Mouse (Mus musculus): ENCODE data around the gene Lamb1.

The Lamb1 gene

GRCm38 (mm10) chr12:31317670-31318408 is 52.8 kb downstream of the Lamb1 start:
- no peak for DNase-seq (ENCODE audit: low read depth)

- no peak for DNase-seq (ENCODE audit: low read depth)
These were observed 53.5 kb downstream of the Lamb1 start for GRCm38 (mm10) chr12:31318409-31318963.

GRCm38 (mm10) chr12:31320817-31321216 is 55.8 kb downstream of the Lamb1 start:
- DNase-seq (ENCODE audit: low read depth) = no peak

GRCm38 (mm10) chr12:31321532-31321931 is 56.5 kb downstream of the Lamb1 start:
- DNase-seq (ENCODE audit: low read depth) = peak; percentile 38

GRCm38 (mm10) chr12:31323136-31323695 is 58.2 kb downstream of the Lamb1 start:
- no peak for DNase-seq (ENCODE audit: low read depth)

- no peak for DNase-seq (ENCODE audit: low read depth)
These were observed 62.1 kb downstream of the Lamb1 start for GRCm38 (mm10) chr12:31327139-31327538.

- no peak for DNase-seq (ENCODE audit: low read depth)
These were observed 68.2 kb downstream of the Lamb1 start for GRCm38 (mm10) chr12:31333261-31333660.

GRCm38 (mm10) chr12:31350191-31350943 is 85.3 kb downstream of the Lamb1 start:
- DNase-seq (ENCODE audit: low read depth) = peak; percentile 76

GRCm38 (mm10) chr12:31350944-31351928 is 86.2 kb downstream of the Lamb1 start, which contains the start of gene Dld:
TSS of gene Dld (minus strand) at chr12:31351453.
- peak; percentile 97 for DNase-seq (ENCODE audit: low read depth)

- no peak for DNase-seq (ENCODE audit: low read depth)
These were observed 101.4 kb downstream of the Lamb1 start for GRCm38 (mm10) chr12:31366428-31366827.

GRCm38 (mm10) chr12:31367721-31368120 is 102.7 kb downstream of the Lamb1 start:
- DNase-seq (ENCODE audit: low read depth) = no peak

- no peak for DNase-seq (ENCODE audit: low read depth)
These were observed 104.1 kb downstream of the Lamb1 start for GRCm38 (mm10) chr12:31369118-31369517.

- DNase-seq (ENCODE audit: low read depth) = peak; percentile 40
These were observed 104.6 kb downstream of the Lamb1 start for GRCm38 (mm10) chr12:31369656-31370055.

- peak; percentile 92 for DNase-seq (ENCODE audit: low read depth)
These were observed 109.7 kb downstream of the Lamb1 start for GRCm38 (mm10) chr12:31374603-31375282.

- peak; percentile 85 for DNase-seq (ENCODE audit: low read depth)
These were observed 110.2 kb downstream of the Lamb1 start for GRCm38 (mm10) chr12:31375283-31375615.

GRCm38 (mm10) chr12:31376326-31376950 is 111.4 kb downstream of the Lamb1 start:
- peak; percentile 79 for DNase-seq (ENCODE audit: low read depth)

- DNase-seq (ENCODE audit: low read depth) = peak; percentile 11
These were observed 112.2 kb downstream of the Lamb1 start for GRCm38 (mm10) chr12:31377241-31377640.
